Mouse (Mus musculus) brain, embryonic 14.5 days (tissue): ENCODE results near the gene Ddc.

Source experiments
- CTCF ChIP-seq: fragments of 200-500 bp; IDR thresholded peaks from 2 replicates; pipeline ENCODE4 v1.5.1; 2012; ENCODE audit warnings: inconsistent platforms, mild to moderate bottlenecking, moderate library complexity, borderline replicate concordance; ENCODE audit not compliant: insufficient read depth, insufficient read length; ENCODE audit errors: extremely low read depth
- POLR2A ChIP-seq: fragments of 200-500 bp; IDR thresholded peaks from 2 replicates; pipeline ENCODE4 v1.6.1; 2012; ENCODE audit warnings: mild to moderate bottlenecking, inconsistent platforms, borderline replicate concordance; ENCODE audit not compliant: poor library complexity, insufficient read depth, insufficient read length, severe bottlenecking; ENCODE audit errors: extremely low read depth

DNA sequence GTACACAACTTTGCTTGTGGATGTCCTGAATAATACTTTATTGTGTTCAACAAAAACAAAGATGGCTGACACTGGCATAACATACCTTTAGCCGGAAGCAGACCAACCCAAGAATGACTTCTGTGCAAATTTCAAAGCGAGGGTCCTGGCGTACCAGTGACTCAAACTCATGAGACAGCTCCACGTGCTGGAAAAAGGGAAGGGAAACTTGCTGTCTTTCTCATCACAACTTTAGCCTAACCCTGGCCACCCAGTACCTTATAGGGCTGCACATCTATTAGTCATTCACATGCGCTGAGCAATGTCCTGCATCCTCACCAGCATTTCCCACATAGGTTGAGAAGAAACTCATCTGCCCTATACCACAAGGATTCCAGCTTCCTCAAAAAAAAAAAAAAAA is 78.7 kb downstream of the Ddc start:
- no peak for TF ChIP-seq POLR2A
- TF ChIP-seq CTCF = no peak
